Mouse (Mus musculus) embryo, embryonic 11.5 days (tissue): ENCODE measurements around the gene Ptpn14.

Experiments
- DNase-seq: peaks from one replicate; pipeline ENCODE4 v3.0.0-alpha.2; 2012; ENCODE audit warnings: low read depth, low spot score

Gene Ptpn14

GRCm38 (mm10) chr1:189717546-189717945, 10.5 kb upstream of the Ptpn14 start:
- no peak for DNase-seq

GRCm38 (mm10) chr1:189718600-189718999, 9.5 kb upstream of the Ptpn14 start:
- no peak for DNase-seq

GRCm38 (mm10) chr1:189726121-189726520, 1.9 kb upstream of the Ptpn14 start:
- no peak for DNase-seq

- peak; percentile 46 for DNase-seq
Observed at GRCm38 (mm10) chr1:189727346-189727883, 653 bp upstream of the Ptpn14 start.

GRCm38 (mm10) chr1:189728784-189729115, 682 bp downstream of the Ptpn14 start:
- DNase-seq = no peak

- no peak for DNase-seq
Observed at GRCm38 (mm10) chr1:189729141-189729815, 1.2 kb downstream of the Ptpn14 start.

GRCm38 (mm10) chr1:189731697-189732096, 3.6 kb downstream of the Ptpn14 start:
- DNase-seq = no peak

- no peak for DNase-seq
Observed at GRCm38 (mm10) chr1:189732156-189732555, 4.1 kb downstream of the Ptpn14 start.

- no peak for DNase-seq
Observed at GRCm38 (mm10) chr1:189740075-189740474, 12.0 kb downstream of the Ptpn14 start.

GRCm38 (mm10) chr1:189742041-189742440, 14.0 kb downstream of the Ptpn14 start:
- DNase-seq = no peak

GRCm38 (mm10) chr1:189743136-189743535, 15.1 kb downstream of the Ptpn14 start:
- no peak for DNase-seq

GRCm38 (mm10) chr1:189744914-189745710, 17.0 kb downstream of the Ptpn14 start:
- no peak for DNase-seq

GRCm38 (mm10) chr1:189746520-189746919, 18.5 kb downstream of the Ptpn14 start:
- no peak for DNase-seq

- no peak for DNase-seq
Observed at GRCm38 (mm10) chr1:189749789-189750188, 21.7 kb downstream of the Ptpn14 start.

GRCm38 (mm10) chr1:189750233-189750632, 22.2 kb downstream of the Ptpn14 start:
- no peak for DNase-seq

GRCm38 (mm10) chr1:189752245-189752644, 24.2 kb downstream of the Ptpn14 start:
- DNase-seq = no peak

GRCm38 (mm10) chr1:189755072-189755471, 27.0 kb downstream of the Ptpn14 start:
- no peak for DNase-seq

- peak; percentile 19 for DNase-seq
Observed at GRCm38 (mm10) chr1:189756306-189757053, 28.4 kb downstream of the Ptpn14 start.

- no peak for DNase-seq
Observed at GRCm38 (mm10) chr1:189757054-189757408, 29.0 kb downstream of the Ptpn14 start.

GRCm38 (mm10) chr1:189761581-189762021, 33.5 kb downstream of the Ptpn14 start:
- no peak for DNase-seq

GRCm38 (mm10) chr1:189764258-189764657, 36.2 kb downstream of the Ptpn14 start:
- no peak for DNase-seq

GRCm38 (mm10) chr1:189767164-189767563, 39.1 kb downstream of the Ptpn14 start:
- no peak for DNase-seq
